Mouse (Mus musculus) subcutaneous adipose tissue, adult 2 months (tissue): ENCODE data around the gene Fip1l1. TPM values are rescaled to one million over a fixed set of nuclear protein-coding genes. Genes with fewer than 3 reads are reported as not detected.

Experiments used
- polyA plus RNA-seq: library from polyadenylated mRNA; depleted of rRNA; stranded (reverse); fragments of >200 nt; gene quantifications from 2 replicates; pipeline ENCODE4 v1.2.3, GENCODE M21; 2012; ENCODE audit warnings: low replicate concordance; rRNA removed

The Fip1l1 gene
- 18.9 and 30.5 TPM in 2 replicates for polyA plus RNA-seq

GRCm38 (mm10) chr5:74535240-74536021 is at the start of gene Fip1l1:
Gene Fip1l1 (plus strand): TSS chr5:74535449.

GRCm38 (mm10) chr5:74531630-74532280 is 3.5 kb upstream of the Fip1l1 start, which contains the start of gene Scfd2:
Gene Scfd2 (minus strand): TSS chr5:74531759.

Other genes with a start within 250 kb of the Fip1l1 start
- 19.3 and 23.1 TPM in 2 replicates for gene Scfd2, start 3.7 kb upstream of the Fip1l1 start, polyA plus RNA-seq
- 3.9 and 14.2 TPM in 2 replicates for gene Lnx1, start 167.5 kb downstream of the Fip1l1 start, polyA plus RNA-seq